Mouse (Mus musculus) lung, postnatal 0 days (tissue): ENCODE results near the gene Cryge. TPM values are rescaled to one million over a fixed set of nuclear protein-coding genes. Genes with fewer than 3 reads are reported as not detected.

ENCODE experiments used
- ATAC-seq: fragments of 200-750 bp; cut with Nextera tagmentation; 2 replicates; pipeline ENCODE4 v1.8.0; 2017; ENCODE audit warnings: moderate library complexity
- DNase-seq: peaks from one replicate; pipeline ENCODE4 v3.0.0-alpha.2; 2016; ENCODE audit warnings: low spot score
- H3K27ac ChIP-seq: fragments of 300-500 bp; sonication (generic); 2 replicates; pipeline ENCODE4 v1.5.1; 2014; ENCODE audit warnings: antibody characterized with exemption, mild to moderate bottlenecking, low read length, mixed read lengths
- H3K27me3 ChIP-seq: fragments of 300-500 bp; sonication (generic); replicated peaks from 2 replicates; pipeline ENCODE4 v1.6.1; 2014; ENCODE audit warnings: low read length, mixed read lengths; ENCODE audit not compliant: insufficient read depth
- H3K36me3 ChIP-seq: fragments of 300-500 bp; sonication (generic); 2 replicates; pipeline ENCODE4 v1.6.1; 2014; ENCODE audit warnings: low read length, mixed read lengths; ENCODE audit not compliant: insufficient read depth
- H3K4me1 ChIP-seq: fragments of 300-500 bp; sonication (generic); 2 replicates; pipeline ENCODE4 v1.6.1; 2014; ENCODE audit warnings: antibody characterized with exemption, low read depth, low read length, mixed read lengths; ENCODE audit not compliant: insufficient read depth
- H3K4me2 ChIP-seq: fragments of 300-500 bp; sonication (generic); replicated peaks from 2 replicates; pipeline ENCODE4 v1.6.1; 2014; ENCODE audit warnings: low read depth, mild to moderate bottlenecking, low read length, moderate library complexity, mixed read lengths
- H3K4me3 ChIP-seq: fragments of 300-500 bp; sonication (generic); 2 replicates; pipeline ENCODE4 v1.5.1; 2014; ENCODE audit warnings: low read depth, low read length
- H3K9ac ChIP-seq: fragments of 300-500 bp; sonication (generic); replicated peaks from 2 replicates; pipeline ENCODE4 v1.6.1; 2014; ENCODE audit warnings: low read depth, mild to moderate bottlenecking
- H3K9me3 ChIP-seq: fragments of 300-500 bp; sonication (generic); 2 replicates; pipeline ENCODE4 v1.6.1; 2016; ENCODE audit warnings: low read length, mixed read lengths
- CTCF ChIP-seq: IDR thresholded peaks from 2 replicates; pipeline ENCODE4 v1.5.1; 2016; ENCODE audit warnings: antibody characterized with exemption, mild to moderate bottlenecking
- EP300 ChIP-seq: IDR thresholded peaks from 2 replicates; pipeline ENCODE4 v1.6.1; 2016; ENCODE audit warnings: antibody characterized with exemption, mild to moderate bottlenecking, control low read depth
- WGBS: fragments of 180-500 bp; shearing (Covaris S2); extraction: QIAGEN DNeasy Blood & Tissue Kit; methylation state at CpG from one replicate; pipeline ENCODE4 v1.1.7; 2014; 5-methylcytosine and 5-hydroxymethylcytosine counted together
- polyA plus RNA-seq: library from polyadenylated mRNA; unstranded; fragments of >200 nt; fragmentation: Nextera tagmentation; extraction: Ambion mirVana; gene quantifications from 2 replicates; pipeline ENCODE4 v1.2.1, GENCODE M21; 2015

The Cryge gene
- polyA plus RNA-seq, 1 experiment from 2014 or later = not detected

DNA sequence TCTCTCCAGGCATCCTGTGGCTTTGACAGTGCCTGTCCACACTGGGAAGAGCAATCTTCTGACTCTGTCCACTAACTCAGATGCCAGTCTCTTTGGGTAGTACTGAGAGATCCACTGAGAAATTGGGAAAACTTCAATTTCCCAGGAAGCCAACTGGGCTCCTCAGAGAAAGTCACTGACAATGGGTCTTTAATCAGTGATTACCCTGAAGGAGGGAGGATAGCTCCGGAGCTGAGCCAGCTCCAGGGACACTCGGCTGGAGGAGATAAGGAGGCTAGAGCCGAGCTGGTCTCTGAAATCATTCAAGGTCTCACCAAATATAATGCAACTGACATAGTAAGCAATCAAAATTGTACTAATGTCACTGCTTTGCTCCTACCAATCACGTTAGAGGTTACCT lies 46.4 kb downstream of the Cryge start:
- no peak for TF ChIP-seq CTCF
- no peak for TF ChIP-seq EP300
- no peaks in the 10 kb centered on the region for H3K27me3 ChIP-seq
- no peak overlapping the region for H3K27ac ChIP-seq
- H3K4me3 ChIP-seq = no peak overlapping the region
- H3K36me3 ChIP-seq = no peaks in the 10 kb centered on the region
- DNase-seq (no peak), ATAC-seq (no peak)
- no peaks in the 10 kb centered on the region for H3K9me3 ChIP-seq
- WGBS = 57% methylated on average over 4 of the region's 4 CpGs
- H3K9ac ChIP-seq = no peak overlapping the region
- no peak overlapping the region for H3K4me2 ChIP-seq
- H3K4me1 ChIP-seq = no peaks in the 10 kb centered on the region

Other genes starting within 250 kb of the Cryge start
- 4.7 and 5.8 TPM in 2 replicates for gene Plekhm3, start 94.3 kb downstream of the Cryge start, polyA plus RNA-seq
- not detected in 2 replicates for gene Akr1cl, start 18.4 kb downstream of the Cryge start, polyA plus RNA-seq
- not detected in 2 replicates for gene Crygd, start 12.3 kb upstream of the Cryge start, polyA plus RNA-seq
- not detected in 2 replicates for gene Crygc, start 22.5 kb upstream of the Cryge start, polyA plus RNA-seq
- gene Crygb, start 31.1 kb upstream of the Cryge start, polyA plus RNA-seq = not detected in 2 replicates
- not detected in 2 replicates for gene Cryga, start 52.2 kb upstream of the Cryge start, polyA plus RNA-seq
- not detected in 2 replicates for gene Gm28845, start 68.4 kb upstream of the Cryge start, polyA plus RNA-seq
- gene D630023F18Rik, start 72.1 kb upstream of the Cryge start, polyA plus RNA-seq = 0.10 TPM in 1 of 2 replicates, not detected in the other
- 141 and 143 TPM in 2 replicates for gene Idh1, start 135.4 kb upstream of the Cryge start, polyA plus RNA-seq
- 6.4 and 6.9 TPM in 2 replicates for gene Pikfyve, start 135.5 kb upstream of the Cryge start, polyA plus RNA-seq
- gene Pth2r, start 230.9 kb upstream of the Cryge start, polyA plus RNA-seq = not detected in 2 replicates